Mouse (Mus musculus) layer of hippocampus, postnatal 10 days (tissue): ENCODE data around the gene Pgd. TPM values are rescaled to one million over a fixed set of nuclear protein-coding genes. Genes with fewer than 3 reads are reported as not detected.
"Not testable (repeated sequence)": the region's sequence is repeated elsewhere in the genome, so short reads cannot be mapped to it uniquely, and the experiment has no call there.

Experiments used
- DNase-seq, 2 experiments: peaks; one replicate each; pipeline ENCODE4 v3.0.0; 2021; ENCODE audit warnings: low spot score in 2 of 2
- long read RNA-seq: library from polyadenylated mRNA; stranded (forward); transcript quantifications from one replicate; pipeline ENCODE4 v2.0.0, GENCODE M21; 2023
- total RNA-seq, 2 experiments: library from RNA; stranded (reverse); gene quantifications; 2 replicates each; pipeline ENCODE4 v1.2.3; 2021

Gene Pgd
- 10 to 100 TPM; 52.0 to 52.1 TPM for total RNA-seq
- long read RNA-seq, partial matches to known transcripts = 5 of 9 reads
- long read RNA-seq, other reads (novel, unspliced or antisense) = 4 of 9 reads

DNA sequence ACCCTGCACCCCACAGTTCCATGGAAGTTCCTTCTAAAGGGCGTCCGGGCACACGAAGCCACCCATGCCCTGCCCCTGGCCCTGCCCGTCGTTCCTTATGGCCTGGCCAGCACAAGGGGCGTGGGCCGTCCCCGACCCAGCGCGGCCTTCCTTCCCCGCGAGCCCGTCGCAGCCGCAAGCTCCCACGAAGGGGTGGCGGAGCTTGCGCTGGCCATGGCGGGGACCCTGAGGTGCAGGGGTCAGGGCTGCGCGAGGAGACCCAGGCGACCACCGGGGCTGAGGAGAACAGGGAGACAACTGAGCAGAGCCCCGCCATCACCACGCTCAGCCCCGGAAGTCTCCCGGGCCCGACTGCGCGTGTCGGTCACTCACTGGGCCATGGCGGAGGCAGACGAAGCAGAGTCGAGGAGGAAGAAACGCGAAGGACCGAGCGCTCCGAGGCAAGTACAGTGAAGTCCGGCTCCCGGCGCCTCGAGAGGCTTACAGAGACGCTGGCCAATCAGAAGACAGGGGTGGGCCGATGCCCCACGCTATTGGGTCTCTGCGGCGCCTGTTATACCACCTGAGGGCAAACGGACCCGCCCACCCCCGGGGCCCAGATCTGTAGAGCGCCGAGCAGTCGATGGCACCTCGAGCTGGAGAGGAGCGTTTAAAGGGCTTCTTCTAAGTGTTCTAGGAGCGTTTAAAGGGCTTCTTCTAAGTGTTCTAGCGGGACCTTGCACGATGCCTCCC, at the start of gene Pgd:
Pgd (minus strand) TSS at position 557 of the 732 bp plus-strand sequence.
- DNase-seq = peak; percentile 93 to 97

GRCm38 (mm10) chr4:149215982-149216381, 49.4 kb upstream of the Pgd start:
- DNase-seq = no peak

GRCm38 (mm10) chr4:149215397-149215796, 48.8 kb upstream of the Pgd start:
- no peak for DNase-seq

- DNase-seq = not testable (repeated sequence)
Observed at GRCm38 (mm10) chr4:149214468-149214867, 47.9 kb upstream of the Pgd start.

DNA sequence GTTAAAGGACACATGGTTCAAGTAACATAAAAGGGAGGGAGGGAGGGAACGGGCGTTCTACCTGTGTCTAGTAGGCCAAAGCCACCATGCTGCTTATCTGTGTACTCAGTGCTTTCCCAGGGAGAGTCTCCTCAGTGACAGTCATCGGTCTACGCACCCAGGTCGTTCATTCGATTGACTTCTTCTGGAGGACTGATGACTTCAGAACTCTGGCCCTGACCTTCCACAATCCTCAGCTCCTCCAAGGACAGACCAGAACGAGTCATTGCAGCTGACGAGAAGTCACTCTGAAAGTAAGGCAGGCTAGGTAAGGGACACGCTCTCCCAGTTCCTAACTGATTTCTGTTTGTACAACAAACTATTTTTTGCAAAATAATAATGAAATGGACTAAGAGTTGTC, 46.9 kb upstream of the Pgd start:
- no peak for DNase-seq

DNA sequence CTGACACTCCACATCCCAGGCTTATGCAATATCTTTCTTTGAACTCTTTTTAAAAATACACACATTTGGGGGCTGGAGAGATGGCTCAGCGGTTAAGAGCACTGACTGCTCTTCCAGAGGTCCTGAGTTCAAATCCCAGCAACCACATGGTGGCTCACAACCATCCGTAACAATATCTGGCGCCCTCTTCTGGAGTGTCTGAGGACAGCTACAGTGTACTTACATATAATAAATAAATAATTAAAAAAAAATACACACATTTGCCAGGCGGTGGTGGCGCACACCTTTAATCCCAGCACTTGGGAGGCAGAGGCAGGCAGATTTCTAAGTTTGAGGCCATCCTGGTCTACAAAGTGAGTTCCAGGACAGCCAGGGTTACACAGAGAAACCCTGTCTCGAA, 44.9 kb upstream of the Pgd start:
- DNase-seq = not testable (repeated sequence)

DNA sequence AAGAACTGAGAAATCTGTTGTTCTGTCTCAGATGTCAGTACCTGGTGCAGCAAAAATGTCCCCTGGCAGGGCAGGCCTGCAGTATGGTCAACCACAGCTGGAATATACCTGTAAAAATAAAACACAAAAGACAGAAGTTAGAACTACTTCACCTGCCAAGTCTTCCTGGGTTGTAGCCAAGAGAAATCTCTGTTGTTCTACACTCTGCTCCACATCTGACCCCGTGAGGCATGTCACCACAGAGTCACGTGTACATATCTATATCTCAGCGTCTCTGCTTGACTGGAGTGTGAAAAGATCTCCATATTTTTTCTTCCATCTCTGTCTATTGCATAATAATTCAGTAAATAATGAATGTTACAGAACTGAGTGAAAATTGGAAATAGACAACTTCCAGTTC, 35.9 kb upstream of the Pgd start:
- no peak for DNase-seq

DNA sequence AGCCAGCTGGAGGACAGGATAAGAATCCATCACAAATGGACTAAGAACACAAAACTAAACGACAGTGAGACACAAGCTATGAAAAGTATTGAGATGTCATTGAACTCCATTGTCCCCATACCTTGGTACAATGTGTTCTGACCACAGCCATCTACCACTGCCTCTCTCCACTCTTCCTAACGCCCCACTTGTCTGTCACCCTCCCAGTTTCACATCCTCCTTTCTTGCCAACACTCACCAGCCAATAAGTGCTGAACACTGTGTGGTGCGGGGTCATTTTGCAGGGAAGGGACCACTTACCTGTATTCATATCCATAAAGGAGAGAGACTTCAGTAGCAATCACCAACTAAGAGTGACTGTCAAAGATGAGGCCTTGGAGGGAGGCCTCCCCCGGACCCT, 34.5 kb upstream of the Pgd start:
- no peak for DNase-seq

DNA sequence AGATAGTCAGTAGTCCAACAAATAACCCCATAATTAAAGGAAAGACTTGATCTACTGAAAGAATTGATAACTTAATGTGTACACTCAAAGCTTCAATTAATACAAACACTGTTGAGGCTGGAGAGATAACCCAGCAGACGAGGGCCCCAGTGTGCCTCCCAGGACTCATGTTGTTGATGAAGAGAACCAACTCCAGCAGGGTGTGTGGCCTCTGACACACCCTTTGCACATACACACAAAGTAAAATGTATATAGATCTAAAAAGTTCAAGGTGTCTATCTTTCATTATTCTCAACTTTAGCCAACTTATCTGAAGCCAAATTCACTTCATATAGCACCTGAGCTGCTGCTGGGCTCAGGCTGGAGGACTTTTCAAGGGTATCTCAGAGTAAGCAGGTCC, 30.6 kb upstream of the Pgd start:
- no peak for DNase-seq

DNA sequence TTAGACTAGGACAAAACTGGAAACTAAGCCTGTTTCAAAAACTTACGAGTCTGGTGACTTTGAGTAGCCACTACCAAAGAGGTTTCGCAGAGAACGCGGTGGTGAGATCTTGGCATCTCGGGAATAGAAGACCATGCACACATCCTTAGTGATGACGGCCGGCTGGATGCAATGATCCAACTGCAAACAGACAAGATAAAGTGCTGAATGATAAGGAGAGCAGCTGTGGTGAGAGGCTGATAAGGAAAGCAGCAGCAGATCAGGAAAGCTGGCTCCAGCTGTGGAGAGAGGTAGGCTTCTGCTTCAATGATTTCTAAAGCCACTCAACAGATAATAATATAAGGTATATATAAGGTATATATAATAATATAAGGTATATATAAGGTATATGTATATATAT, 24.5 kb upstream of the Pgd start:
- no peak for DNase-seq

- no peak for DNase-seq
Observed at GRCm38 (mm10) chr4:149188563-149188962, 22.0 kb upstream of the Pgd start.

DNA sequence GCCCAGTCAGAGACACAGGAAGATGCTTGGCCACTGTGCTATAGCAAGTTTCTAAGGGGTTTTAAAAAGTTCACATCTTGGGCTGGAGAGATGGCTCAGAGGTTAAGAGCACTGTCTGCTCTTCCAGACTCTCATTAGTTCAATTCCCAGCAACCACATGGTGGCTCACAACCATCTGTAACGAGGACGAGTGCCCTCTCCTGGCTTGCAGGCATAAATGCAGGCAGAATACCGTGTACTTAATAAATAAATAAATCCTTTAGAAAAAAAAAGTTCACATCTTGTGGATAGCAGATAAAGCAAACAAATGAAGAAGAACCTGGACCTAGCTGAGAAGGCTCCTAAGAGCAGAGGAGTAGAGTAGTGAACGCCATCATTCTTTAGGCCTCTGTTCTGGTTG, 16.2 kb upstream of the Pgd start:
- peak in 1 of 2 experiments; percentile 37 for DNase-seq

DNA sequence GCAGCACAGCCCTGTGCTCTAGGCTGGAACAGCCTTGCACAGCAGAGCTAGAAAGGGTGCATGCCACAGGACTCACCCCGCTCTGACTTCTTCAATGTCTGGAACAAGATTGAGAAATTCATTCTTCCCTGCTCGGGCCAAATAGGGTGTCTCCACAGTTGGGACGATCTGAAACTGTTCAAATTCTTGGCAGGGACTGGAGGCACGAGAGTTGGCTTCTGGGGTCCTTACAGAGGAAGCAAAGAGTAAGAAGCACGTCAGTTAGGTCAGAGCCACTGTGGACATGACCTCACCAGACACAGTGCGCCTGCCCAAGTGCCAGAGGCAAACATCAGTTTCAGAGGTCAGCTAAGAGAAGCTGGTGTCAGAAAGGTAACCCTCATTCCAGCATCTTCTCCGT, 15.6 kb upstream of the Pgd start:
- no peak for DNase-seq

- no peak for DNase-seq
Observed at GRCm38 (mm10) chr4:149179573-149179972, 13.0 kb upstream of the Pgd start.

DNA sequence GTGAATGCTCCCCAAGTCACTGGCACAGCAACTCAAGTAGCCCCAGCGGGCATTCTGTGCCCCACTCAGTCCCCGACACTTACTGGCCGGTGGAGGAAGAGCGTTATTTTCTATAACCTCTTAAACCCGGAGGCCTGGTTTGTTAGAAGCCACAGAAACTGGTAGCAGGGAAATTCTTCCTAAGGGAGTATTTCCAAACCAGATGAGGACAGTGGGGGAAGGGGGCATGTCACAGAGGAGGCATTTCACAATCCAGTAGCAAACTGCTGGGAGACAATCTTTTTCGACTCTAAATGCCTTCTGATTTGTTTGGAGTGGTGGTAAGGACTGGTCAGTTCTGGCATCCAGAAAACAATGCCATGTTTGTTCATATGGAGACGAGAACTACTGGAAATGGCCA, 12.6 kb upstream of the Pgd start:
- no peak for DNase-seq

- no peak for DNase-seq
Observed at GRCm38 (mm10) chr4:149178328-149178727, 11.8 kb upstream of the Pgd start.

DNA sequence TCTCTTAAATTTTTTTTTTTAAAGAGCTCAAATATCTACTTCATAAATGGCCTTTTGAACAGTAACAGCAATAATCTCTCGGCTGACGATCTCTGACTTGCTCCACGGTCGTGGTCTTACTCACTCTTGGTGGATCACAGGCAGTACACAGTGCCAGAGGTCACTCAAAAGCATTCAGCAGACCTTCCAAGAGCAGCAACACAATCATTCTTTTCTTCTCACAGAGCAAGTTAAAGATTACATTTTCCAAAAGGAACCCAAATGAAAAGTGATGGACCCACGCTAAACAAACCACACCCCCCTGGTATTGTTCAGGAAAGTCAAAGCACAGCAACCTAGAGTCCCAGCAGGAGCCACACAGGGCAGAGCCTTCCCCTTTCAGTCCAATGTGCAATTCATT, 10.5 kb upstream of the Pgd start:
- DNase-seq = no peak

DNA sequence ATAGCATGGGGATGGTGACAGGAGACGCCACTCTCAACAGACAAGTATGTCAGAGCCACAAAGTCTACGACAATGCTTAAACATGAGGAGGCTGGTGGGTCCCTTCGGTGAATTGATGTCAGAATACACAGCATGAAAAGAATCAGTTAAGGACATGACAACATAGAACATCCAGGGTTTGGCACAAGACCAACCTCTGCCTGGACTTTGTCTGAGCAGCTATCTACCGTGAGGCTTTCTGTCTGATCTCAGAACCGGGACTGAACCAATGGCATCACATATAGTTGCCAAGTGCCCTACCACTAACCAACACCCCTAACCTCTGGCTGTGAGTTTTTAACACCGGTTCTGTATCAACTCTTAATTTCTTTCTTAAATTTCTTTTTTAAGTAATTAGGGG, 10.1 kb upstream of the Pgd start:
- no peak for DNase-seq

DNA sequence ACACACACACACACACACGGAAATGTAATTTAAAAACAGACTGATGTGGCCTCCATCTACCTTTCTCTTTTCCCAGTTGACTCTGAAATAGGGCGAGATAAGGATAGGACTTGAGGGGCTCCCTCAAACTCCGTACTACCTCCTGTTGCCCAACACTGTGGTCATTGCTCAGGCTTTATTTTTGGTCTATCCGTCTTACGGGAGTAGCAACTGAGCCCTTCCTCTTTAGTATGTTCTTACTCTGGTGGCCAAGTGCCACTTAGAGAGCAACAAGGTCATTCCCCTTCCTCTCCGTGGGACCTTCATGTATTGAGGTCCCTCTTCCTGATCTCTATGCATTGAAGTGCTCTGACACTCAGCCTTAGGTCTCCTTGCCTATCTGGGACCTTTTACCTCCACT, 7.1 kb upstream of the Pgd start:
- DNase-seq = no peak

DNA sequence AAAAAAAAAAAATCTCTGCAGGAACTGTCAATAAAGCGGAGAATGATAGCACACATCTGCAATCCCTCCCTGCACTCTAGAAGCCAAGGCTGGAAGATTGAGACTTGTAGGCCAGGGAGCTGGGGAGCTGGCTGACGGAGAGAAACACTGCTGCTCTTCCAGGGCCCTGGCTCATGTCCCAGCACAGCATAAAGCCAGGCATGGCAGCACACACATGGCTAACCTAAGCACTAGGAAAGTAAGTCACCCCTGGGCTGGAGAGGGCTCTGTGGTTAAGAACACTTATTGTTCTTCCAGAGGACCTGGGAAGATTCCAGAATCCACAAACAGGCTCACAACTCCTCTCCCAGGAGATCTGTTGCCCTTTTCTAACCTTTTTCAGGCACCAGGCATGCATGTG, 6.1 kb upstream of the Pgd start:
- DNase-seq = peak in 1 of 2 experiments; percentile 33

DNA sequence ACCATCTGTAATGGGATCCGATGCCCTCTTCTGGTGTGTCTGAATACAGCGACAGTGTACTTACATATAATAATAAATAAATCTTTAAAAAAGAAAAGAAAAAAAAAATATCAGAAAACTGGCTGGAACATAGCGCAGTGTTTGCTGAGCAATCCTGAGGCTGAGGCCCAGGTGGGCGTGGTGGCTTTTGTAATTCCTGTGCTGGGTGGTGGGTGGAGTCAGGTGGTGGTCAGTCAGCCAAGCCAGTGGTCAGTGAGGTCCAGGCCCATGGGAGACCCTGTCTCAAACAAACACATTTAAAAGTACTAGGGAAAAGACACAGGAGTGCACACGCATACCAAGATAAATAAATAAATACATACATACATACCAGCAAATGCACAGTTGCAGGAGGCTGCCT, 5.5 kb upstream of the Pgd start:
- no peak for DNase-seq

DNA sequence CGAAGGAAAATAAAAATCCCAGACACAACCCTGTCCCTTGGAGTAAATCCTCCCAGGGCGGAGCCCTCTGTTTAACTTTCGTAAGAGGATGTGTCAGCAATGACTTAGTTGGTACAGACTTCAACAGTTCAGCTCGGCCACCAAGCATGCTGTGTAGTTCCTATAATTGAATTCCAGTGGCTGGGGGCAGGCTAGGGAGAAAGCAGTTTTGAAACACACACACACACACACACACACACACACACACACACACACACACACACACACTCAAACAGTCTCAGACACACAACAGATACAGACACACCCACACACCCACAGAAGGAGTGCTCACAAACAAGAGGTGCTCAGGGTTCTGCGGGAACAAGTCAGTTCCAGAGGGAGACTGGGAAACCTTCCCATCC, 5.0 kb upstream of the Pgd start:
- no peak for DNase-seq

- DNase-seq = no peak
Observed at GRCm38 (mm10) chr4:149170394-149170931, 3.9 kb upstream of the Pgd start.
